Mouse (Mus musculus) E14TG2a.4 (cell line): ENCODE results near the gene Nudt5.
"Not testable (repeated sequence)": the region's sequence is repeated elsewhere in the genome, so short reads cannot be mapped to it uniquely, and the experiment has no call there.

ENCODE experiments used
- H3K27me3 ChIP-seq: 2 replicates; pipeline ENCODE4 v1.6.1; 2014; ENCODE audit warnings: low read length, control low read depth; ENCODE audit not compliant: insufficient read depth
- H3K36me3 ChIP-seq: 2 replicates; pipeline ENCODE4 v1.6.1; 2014; ENCODE audit warnings: low read length, control low read depth; ENCODE audit not compliant: insufficient read depth
- H3K4me1 ChIP-seq: replicated peaks from 2 replicates; pipeline ENCODE4 v1.6.1; 2014; ENCODE audit warnings: low read depth, low read length, control low read depth
- H3K4me3 ChIP-seq: replicated peaks from 2 replicates; pipeline ENCODE4 v1.5.1; 2014; ENCODE audit warnings: mild to moderate bottlenecking, low read length
- H3K9me3 ChIP-seq: 2 replicates; pipeline ENCODE4 v1.6.1; 2014; ENCODE audit warnings: low read length, control low read depth
- CTCF ChIP-seq: conservative IDR thresholded peaks from 2 replicates; pipeline ENCODE4 v1.5.1; 2014; ENCODE audit warnings: low read length
- NANOG ChIP-seq: IDR thresholded peaks from 2 replicates; pipeline ENCODE4 v1.6.1; 2014; ENCODE audit warnings: borderline replicate concordance, low read length, mixed read lengths
- POU5F1 ChIP-seq: IDR thresholded peaks from 2 replicates; pipeline ENCODE4 v1.6.1; 2014; ENCODE audit warnings: low read length, borderline replicate concordance

Nudt5 gene

DNA sequence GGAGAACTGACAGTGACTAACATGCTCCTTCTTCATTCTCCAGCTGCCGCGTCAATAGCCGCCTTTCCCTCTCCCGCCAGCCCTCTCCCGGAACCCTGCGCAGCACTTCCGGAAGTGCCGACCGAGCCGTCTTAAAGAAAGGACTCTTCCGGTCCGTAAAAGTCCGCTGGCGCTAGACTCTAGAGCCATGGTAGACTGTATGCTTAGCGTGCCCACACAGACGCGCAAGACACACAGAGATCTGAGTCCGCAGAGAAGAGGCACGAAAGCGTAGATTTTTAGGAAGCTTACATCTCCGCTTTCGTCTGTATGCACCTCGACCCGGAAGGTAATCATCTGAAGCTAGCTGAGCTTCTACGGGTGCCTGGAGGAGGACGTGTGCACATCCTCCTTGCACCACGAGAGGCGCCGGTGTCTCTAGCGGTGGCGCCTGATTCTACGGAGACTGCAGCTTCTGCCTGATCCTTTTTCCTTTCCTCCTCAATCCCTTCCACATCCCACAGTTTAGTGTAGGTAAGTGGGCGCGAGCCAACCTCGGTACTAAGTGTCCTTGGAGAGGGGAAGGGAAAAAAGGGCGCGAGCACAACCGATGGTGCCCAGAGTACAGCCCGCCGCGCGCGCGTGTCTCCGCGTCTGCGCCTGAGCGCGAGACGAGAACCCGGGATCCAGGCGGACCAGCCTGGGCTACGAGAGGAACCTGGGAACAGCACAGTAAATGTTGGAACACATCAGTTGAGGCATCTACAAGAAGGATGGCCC, at the start of gene Nudt5, which contains the start of gene Cdc123:
TSS of gene Nudt5 (plus strand) at position 147 of the 759 bp plus-strand sequence.
TSS of gene Cdc123 (minus strand) at position 292 of the 759 bp plus-strand sequence.
- H3K27me3 ChIP-seq: no peaks in the 10 kb centered on the region
- H3K36me3 ChIP-seq: peaks cover 50% of the 10 kb centered on the region
- no peaks in the 10 kb centered on the region for H3K9me3 ChIP-seq
- peak within 1 kb of the TSS; percentile 94 for H3K4me3 ChIP-seq
- TF ChIP-seq POU5F1 (no peak), CTCF (peak; percentile 34; the same call in 1 of the 2 replicates), NANOG (peak; percentile 9; the same call in 1 of the 2 replicates)
- peaks cover 32% of the 10 kb centered on the region for H3K4me1 ChIP-seq

DNA sequence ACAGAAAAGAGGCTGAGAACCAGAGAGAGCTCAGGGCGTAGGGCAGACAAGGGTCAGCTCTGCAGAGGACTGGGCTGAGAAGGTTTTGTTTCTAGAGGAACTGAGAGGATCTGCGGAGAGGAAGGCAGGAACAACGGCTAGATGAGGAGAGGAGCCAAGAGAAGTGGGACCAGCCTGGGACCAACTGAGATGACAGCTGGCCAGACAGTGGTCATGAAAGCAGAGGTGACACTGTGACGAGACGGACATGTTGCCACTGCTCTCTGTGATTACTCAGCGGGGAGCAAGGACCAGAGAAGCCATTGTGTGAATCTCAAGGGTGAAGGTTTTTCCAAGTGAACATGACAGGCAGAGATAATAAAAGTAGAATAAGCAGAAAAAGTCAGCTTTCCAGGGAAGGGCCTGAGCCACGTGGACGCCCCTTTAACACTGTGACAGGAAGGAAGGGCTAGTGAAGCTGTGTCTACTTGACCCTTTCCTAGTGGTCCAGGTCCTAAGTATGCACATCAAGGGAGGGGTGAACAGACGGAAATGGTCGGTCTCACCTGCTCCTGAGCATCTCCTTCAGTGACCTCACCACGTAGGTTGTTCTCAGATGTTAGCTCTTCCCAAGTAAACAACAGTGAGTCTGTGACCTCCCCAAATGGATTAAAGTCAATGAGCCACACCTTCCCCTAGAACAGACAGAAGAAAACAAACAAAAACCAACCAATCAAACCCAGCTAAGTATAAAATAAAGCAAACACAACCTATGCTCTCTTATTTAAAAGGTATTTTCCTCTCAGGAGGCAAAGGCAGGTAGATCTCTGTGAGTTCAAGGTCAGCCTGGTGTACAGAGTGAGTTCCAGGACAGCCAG, 46.8 kb upstream of the Nudt5 start:
- no peak overlapping the region for H3K4me3 ChIP-seq
- H3K4me1 ChIP-seq: peaks cover 47% of the 10 kb centered on the region
- peaks cover 63% of the 10 kb centered on the region for H3K36me3 ChIP-seq
- no peaks in the 10 kb centered on the region for H3K9me3 ChIP-seq
- TF ChIP-seq NANOG (no peak), POU5F1 (no peak), CTCF (no peak)
- no peaks in the 10 kb centered on the region for H3K27me3 ChIP-seq

DNA sequence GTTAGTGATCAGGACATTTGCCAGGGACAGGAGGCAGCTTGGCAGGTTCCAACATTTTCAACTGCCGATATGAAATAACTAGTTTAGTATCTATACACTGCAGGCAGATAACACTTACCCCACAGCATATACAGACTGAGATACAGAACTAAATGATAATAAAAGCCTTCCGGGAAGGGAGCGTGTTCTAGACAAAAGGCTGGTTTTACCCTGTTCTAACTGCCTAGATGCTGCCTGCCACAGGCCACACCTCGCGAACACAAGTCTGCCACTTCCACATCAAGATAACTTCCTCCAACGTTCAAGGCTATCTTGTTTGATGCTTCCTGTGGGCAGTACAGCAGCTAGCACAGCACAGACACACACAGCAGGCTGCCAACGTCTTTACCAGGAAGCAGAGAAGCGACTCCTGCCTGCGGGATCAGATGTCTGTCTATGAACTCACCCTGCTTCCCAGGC, 43.6 kb upstream of the Nudt5 start:
- Histone ChIP-seq H3K36me3 (peaks cover 54% of the 10 kb centered on the region), H3K9me3 (no peaks in the 10 kb centered on the region), H3K4me3 (no peak overlapping the region), H3K27me3 (no peaks in the 10 kb centered on the region), H3K4me1 (peaks cover 57% of the 10 kb centered on the region)
- TF ChIP-seq CTCF (no peak), POU5F1 (no peak), NANOG (peak; percentile 23; the same call in 1 of the 2 replicates)

DNA sequence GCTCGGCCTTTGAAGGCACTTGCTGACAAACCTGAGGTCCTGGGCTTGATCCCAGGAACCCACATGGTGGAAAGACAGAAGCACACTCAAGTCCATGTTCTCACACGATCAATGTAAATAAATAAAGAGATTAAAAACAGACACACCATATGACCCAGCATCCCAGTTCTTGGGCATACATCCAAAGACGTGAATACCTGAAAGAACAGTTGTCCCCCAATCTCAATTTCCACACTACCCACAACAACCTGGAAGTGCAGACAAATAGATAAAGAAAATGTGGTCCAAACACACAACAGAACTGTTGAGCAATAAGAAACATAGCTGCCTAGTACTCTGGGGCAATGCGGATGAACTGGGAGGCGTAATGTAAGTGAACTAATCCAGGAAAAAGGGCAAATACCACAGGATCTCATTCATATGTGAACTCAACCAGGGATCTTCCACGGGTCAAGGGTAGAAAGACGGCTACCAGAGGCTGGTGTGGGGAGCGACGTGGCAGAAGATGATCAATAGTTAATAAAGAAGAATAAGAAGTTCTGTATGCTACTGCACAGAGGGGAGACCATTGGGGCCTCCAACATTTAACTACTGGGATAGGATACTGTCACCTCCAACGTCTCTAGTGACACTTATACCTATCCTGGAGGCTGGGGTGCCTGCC, 42.8 kb upstream of the Nudt5 start:
- Histone ChIP-seq H3K27me3 (no peaks in the 10 kb centered on the region), H3K36me3 (peaks cover 45% of the 10 kb centered on the region), H3K9me3 (no peaks in the 10 kb centered on the region), H3K4me1 (peaks cover 54% of the 10 kb centered on the region), H3K4me3 (no peak overlapping the region)
- no peak for TF ChIP-seq CTCF
- no peak for TF ChIP-seq NANOG
- TF ChIP-seq POU5F1: no peak

DNA sequence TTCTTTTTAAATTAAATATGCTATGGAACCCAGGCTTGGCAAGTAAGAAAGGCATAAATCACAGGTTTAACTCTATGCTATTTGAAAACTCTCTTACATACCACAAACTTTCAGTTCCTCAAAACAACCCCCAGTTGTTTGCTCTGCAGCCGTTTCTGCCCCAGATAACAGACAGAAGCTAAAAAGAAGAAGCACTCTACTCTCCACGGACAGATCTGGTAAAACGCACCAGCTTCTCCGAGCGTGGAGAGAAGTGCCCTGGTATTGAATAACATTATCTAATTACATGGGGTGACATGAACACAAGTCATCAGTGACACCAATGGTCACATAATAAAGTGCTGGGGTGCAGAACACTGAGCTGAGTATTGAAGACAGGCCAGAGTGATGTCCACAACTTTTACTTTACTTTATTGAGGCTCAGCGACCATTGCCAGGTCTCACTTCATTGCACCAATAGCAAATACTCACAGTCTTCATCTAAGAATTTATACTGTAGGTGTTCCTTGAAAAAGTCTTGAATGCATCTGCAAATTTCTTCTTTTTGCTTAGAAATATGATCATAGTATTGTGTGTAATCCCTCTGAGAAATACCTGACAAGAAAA, 40.3 kb upstream of the Nudt5 start:
- Histone ChIP-seq H3K27me3 (no peaks in the 10 kb centered on the region), H3K4me1 (peaks cover 47% of the 10 kb centered on the region), H3K4me3 (no peak overlapping the region), H3K36me3 (peaks cover 38% of the 10 kb centered on the region), H3K9me3 (no peaks in the 10 kb centered on the region)
- TF ChIP-seq CTCF (no peak), NANOG (no peak), POU5F1 (no peak)

DNA sequence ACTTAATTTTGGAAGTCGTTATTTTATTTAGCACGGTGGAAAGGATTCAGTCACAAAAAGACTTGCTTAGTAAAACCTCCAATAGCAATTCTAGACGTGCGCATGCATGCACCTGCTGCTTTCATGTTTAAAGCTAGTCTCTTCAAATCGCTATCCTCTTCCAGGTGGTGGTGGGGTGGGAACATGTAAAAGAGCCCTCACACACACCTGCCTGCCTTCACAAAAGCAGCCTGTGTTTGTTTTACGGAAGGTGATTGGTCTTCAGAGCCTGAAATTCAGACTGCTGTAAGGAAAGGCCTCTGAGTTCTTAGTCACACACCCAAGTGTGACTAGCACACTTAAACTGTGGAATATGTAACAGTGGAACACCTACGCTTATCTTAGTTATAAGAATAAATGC, 39.6 kb upstream of the Nudt5 start:
- Histone ChIP-seq H3K4me3 (no peak overlapping the region), H3K9me3 (no peaks in the 10 kb centered on the region), H3K27me3 (no peaks in the 10 kb centered on the region), H3K36me3 (peaks cover 36% of the 10 kb centered on the region), H3K4me1 (peaks cover 54% of the 10 kb centered on the region)
- no peak for TF ChIP-seq CTCF
- TF ChIP-seq POU5F1: no peak
- no peak for TF ChIP-seq NANOG

DNA sequence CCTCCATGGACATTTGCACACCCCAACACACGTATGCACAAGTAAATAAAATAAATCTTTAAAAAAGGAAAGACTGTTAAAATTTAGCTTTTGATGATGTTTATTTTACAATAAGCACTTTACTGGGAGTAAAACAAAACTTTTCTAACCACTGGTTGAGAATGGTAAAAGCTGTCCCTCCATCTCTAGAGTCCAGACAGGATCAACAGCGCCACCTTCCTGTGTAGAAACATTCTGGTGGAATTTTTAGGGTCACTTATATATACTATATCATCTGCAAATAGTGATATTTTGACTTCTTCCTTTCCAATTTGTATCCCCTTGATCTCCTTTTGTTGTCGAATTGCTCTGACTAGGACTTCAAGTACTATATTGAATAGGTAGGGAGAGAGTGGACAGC, 38.6 kb upstream of the Nudt5 start:
- not testable (repeated sequence) for H3K4me3 ChIP-seq

DNA sequence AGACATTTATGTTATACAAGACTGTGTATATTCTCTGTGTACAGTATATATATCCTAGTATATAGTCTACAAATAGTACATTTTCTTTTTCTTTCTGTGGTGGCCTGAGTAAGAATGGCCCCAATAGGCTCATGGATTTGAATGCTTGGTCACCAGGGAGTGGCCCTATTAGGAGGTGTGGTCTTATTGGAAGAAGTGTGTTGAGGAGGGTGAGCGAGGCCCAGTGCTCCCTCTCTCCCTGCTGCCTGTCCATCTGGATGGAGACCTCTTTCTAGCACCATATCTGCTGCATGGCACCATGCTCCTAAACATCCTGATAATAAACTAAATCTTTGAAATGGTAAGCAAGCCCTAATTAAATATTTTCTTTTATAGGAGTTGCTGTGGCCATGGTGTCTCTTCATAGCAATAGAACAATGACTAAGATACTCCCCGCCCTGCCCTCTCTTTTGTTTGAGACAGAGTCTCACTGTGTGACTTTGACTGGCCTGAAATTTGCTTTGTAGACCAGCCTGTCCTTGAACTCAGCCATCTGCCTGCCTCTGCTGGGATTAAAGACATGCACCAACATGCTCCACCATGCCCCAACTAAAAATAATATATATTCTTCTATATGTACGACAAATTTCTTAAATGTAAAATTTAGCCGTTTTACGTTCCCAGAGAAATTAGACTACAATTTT, 34.6 kb upstream of the Nudt5 start:
- H3K36me3 ChIP-seq: peaks cover 24% of the 10 kb centered on the region
- H3K4me1 ChIP-seq: peaks cover 63% of the 10 kb centered on the region
- no peaks in the 10 kb centered on the region for H3K9me3 ChIP-seq
- H3K27me3 ChIP-seq: no peaks in the 10 kb centered on the region
- TF ChIP-seq POU5F1 (no peak), CTCF (no peak), NANOG (peak; percentile 67; the same call in 1 of the 2 replicates)
- H3K4me3 ChIP-seq: peak overlapping the region; percentile 17; the same call in 1 of the 2 replicates

More for the DNA sequence above, 38.6 kb upstream of the Nudt5 start:
- not testable (repeated sequence) for H3K9me3 ChIP-seq, H3K27me3 ChIP-seq
- H3K36me3 ChIP-seq: peaks cover 38% of the 10 kb centered on the region
- peak; percentile 23 for TF ChIP-seq CTCF
- peaks cover 55% of the 10 kb centered on the region for H3K4me1 ChIP-seq
